Mouse (Mus musculus) forebrain, embryonic 16.5 days (tissue): ENCODE data around the gene Gnaq. TPM values are rescaled to one million over a fixed set of nuclear protein-coding genes. Genes with fewer than 3 reads are reported as not detected.
A peak's percentile ranks its signal among the peaks of the same experiment; 100 is the strongest.

Experiments
- ATAC-seq: fragments of 200-750 bp; cut with Nextera tagmentation; 2 replicates; pipeline ENCODE4 v1.8.0; 2017; ENCODE audit warnings: mild to moderate bottlenecking, moderate library complexity
- H3K27ac ChIP-seq: fragments of 300-500 bp; sonication (generic); 2 replicates; pipeline ENCODE4 v1.5.1; 2014; ENCODE audit warnings: low read length, control low read depth
- H3K27me3 ChIP-seq: fragments of 300-500 bp; sonication (generic); replicated peaks from 2 replicates; pipeline ENCODE4 v1.6.1; 2014; ENCODE audit warnings: low read length; ENCODE audit not compliant: control insufficient read depth, insufficient read depth
- H3K36me3 ChIP-seq: fragments of 300-500 bp; sonication (generic); 2 replicates; pipeline ENCODE4 v1.6.1; 2014; ENCODE audit not compliant: control insufficient read depth, insufficient read depth
- H3K4me1 ChIP-seq: fragments of 300-500 bp; sonication (generic); replicated peaks from 2 replicates; pipeline ENCODE4 v1.6.1; 2014; ENCODE audit warnings: low read length; ENCODE audit not compliant: control insufficient read depth, insufficient read depth
- H3K4me2 ChIP-seq: fragments of 300-500 bp; sonication (generic); 2 replicates; pipeline ENCODE4 v1.6.1; 2014; ENCODE audit warnings: mild to moderate bottlenecking, low read length, control low read depth
- H3K4me3 ChIP-seq: fragments of 300-500 bp; sonication (generic); replicated peaks from 2 replicates; pipeline ENCODE4 v1.5.1; 2014; ENCODE audit warnings: mild to moderate bottlenecking, low read length, control low read depth
- H3K9ac ChIP-seq: fragments of 300-500 bp; sonication (generic); replicated peaks from 2 replicates; pipeline ENCODE4 v1.6.1; 2014; ENCODE audit warnings: low read depth, low read length, control low read depth
- H3K9me3 ChIP-seq: fragments of 300-500 bp; sonication (generic); 2 replicates; pipeline ENCODE4 v1.6.1; 2016; ENCODE audit warnings: low read length; ENCODE audit not compliant: control insufficient read depth
- WGBS: fragments of 180-500 bp; shearing (Covaris S2); extraction: QIAGEN DNeasy Blood & Tissue Kit; methylation state at CpG from one replicate; pipeline ENCODE4 v1.1.7; 2014; 5-methylcytosine and 5-hydroxymethylcytosine counted together
- polyA plus RNA-seq: library from polyadenylated mRNA; unstranded; fragments of >200 nt; fragmentation: Nextera tagmentation; extraction: Ambion mirVana; gene quantifications from 2 replicates; pipeline ENCODE4 v1.2.1, GENCODE M21; 2015

Gene Gnaq
- polyA plus RNA-seq, 1 experiment from 2014 or later = 122 TPM

- Histone ChIP-seq H3K27ac (no peak overlapping the region), H3K4me2 (no peak overlapping the region), H3K4me3 (no peak overlapping the region), H3K27me3 (no peaks in the 10 kb centered on the region), H3K9me3 (no peaks in the 10 kb centered on the region), H3K9ac (no peak overlapping the region), H3K36me3 (no peaks in the 10 kb centered on the region), H3K4me1 (no peaks in the 10 kb centered on the region)
- 85% methylated on average over 4 of the region's 4 CpGs for WGBS
- no peak for ATAC-seq
Observed at GRCm38 (mm10) chr19:16300413-16300812, 167.8 kb downstream of the Gnaq start.

GRCm38 (mm10) chr19:16301336-16301735, 168.7 kb downstream of the Gnaq start:
- no peak overlapping the region for H3K9ac ChIP-seq
- WGBS = 76% methylated on average over 7 of the region's 7 CpGs
- no peak overlapping the region for H3K4me3 ChIP-seq
- H3K36me3 ChIP-seq = no peaks in the 10 kb centered on the region
- H3K9me3 ChIP-seq = no peaks in the 10 kb centered on the region
- H3K27me3 ChIP-seq = no peaks in the 10 kb centered on the region
- peak; percentile 40; the same call in 1 of the 2 replicates for ATAC-seq
- no peak overlapping the region for H3K27ac ChIP-seq
- no peak overlapping the region for H3K4me2 ChIP-seq
- no peaks in the 10 kb centered on the region for H3K4me1 ChIP-seq

GRCm38 (mm10) chr19:16309031-16309430, 176.4 kb downstream of the Gnaq start:
- Histone ChIP-seq H3K9me3 (no peaks in the 10 kb centered on the region), H3K4me1 (peaks cover 3% of the 10 kb centered on the region; the same call in 1 of the 2 replicates), H3K27ac (no peak overlapping the region), H3K4me3 (no peak overlapping the region), H3K36me3 (no peaks in the 10 kb centered on the region), H3K9ac (no peak overlapping the region), H3K27me3 (no peaks in the 10 kb centered on the region), H3K4me2 (no peak overlapping the region)
- ATAC-seq = no peak

GRCm38 (mm10) chr19:16314295-16314821, 181.7 kb downstream of the Gnaq start:
- H3K4me3 ChIP-seq = no peak overlapping the region
- H3K27ac ChIP-seq = no peak overlapping the region
- 0 out of 2 replicates have a peak, but pooled peaks have one; percentile 33 for ATAC-seq

GRCm38 (mm10) chr19:16315525-16315924, 182.9 kb downstream of the Gnaq start:
- Histone ChIP-seq H3K4me3 (no peak overlapping the region), H3K4me2 (no peak overlapping the region), H3K9ac (no peak overlapping the region), H3K27me3 (no peaks in the 10 kb centered on the region), H3K27ac (no peak overlapping the region), H3K4me1 (peaks cover 6% of the 10 kb centered on the region), H3K9me3 (no peaks in the 10 kb centered on the region), H3K36me3 (no peaks in the 10 kb centered on the region)
- no peak for ATAC-seq
- 98% methylated on average over 4 of the region's 4 CpGs for WGBS

More at GRCm38 (mm10) chr19:16314295-16314821, 181.7 kb downstream of the Gnaq start:
- 14% methylated on average over 4 of the region's 4 CpGs for WGBS
- peaks cover 6% of the 10 kb centered on the region for H3K4me1 ChIP-seq
- no peaks in the 10 kb centered on the region for H3K27me3 ChIP-seq
- no peak overlapping the region for H3K4me2 ChIP-seq
- no peak overlapping the region for H3K9ac ChIP-seq
- H3K36me3 ChIP-seq = no peaks in the 10 kb centered on the region
- H3K9me3 ChIP-seq = no peaks in the 10 kb centered on the region

- Histone ChIP-seq H3K27ac (no peak overlapping the region), H3K36me3 (no peaks in the 10 kb centered on the region), H3K4me1 (peaks cover 6% of the 10 kb centered on the region), H3K9ac (no peak overlapping the region), H3K27me3 (no peaks in the 10 kb centered on the region), H3K9me3 (no peaks in the 10 kb centered on the region), H3K4me3 (no peak overlapping the region), H3K4me2 (no peak overlapping the region)
- ATAC-seq = no peak; the same call in 1 of the 2 replicates
- WGBS = 77% methylated on average over 14 of the region's 14 CpGs
Observed at GRCm38 (mm10) chr19:16318128-16318811, 185.6 kb downstream of the Gnaq start.

DNA sequence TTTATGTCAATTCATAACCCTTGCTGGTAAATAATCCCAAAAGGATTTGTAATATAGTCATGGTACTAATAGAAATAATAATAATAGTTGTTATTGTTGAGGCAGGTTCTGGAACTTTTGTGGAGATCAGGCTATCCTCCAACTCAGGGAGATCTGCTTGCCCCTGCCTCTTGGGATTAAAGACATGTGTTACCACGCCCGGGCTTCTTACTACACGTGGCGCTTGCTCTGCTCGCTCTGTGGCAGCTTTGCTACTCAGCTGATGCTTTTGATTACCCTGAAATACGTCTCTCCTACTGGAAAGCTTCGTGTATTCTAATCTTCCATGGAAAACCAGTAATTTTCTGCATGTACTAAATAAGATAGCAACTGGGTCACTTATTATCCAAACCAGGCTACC, 187.4 kb downstream of the Gnaq start:
- Histone ChIP-seq H3K9ac (no peak overlapping the region), H3K4me3 (no peak overlapping the region), H3K36me3 (no peaks in the 10 kb centered on the region), H3K4me2 (no peak overlapping the region), H3K27me3 (no peaks in the 10 kb centered on the region), H3K4me1 (no peaks in the 10 kb centered on the region), H3K9me3 (no peaks in the 10 kb centered on the region), H3K27ac (no peak overlapping the region)
- 82% methylated on average over 7 of the region's 7 CpGs for WGBS
- no peak for ATAC-seq

DNA sequence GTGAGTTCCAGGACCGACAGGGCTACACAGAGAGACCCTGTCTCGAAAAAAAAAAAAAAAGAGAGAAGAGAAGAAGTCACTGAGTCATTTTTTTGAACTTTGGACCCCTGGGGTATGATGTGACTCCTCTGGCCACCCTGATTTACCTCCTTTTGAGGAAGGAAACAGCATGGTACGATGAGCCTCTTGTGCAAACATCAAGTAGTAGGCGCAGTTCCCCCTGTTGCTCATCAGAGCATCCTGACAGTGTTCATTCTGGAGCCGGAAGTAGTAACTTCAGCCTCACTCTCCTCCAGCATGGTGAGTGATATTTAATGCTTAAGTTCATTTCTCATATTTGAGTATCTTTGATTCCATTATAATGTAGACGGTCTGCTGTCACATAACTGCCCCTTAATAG, 190.4 kb downstream of the Gnaq start:
- no peaks in the 10 kb centered on the region for H3K36me3 ChIP-seq
- no peak overlapping the region for H3K27ac ChIP-seq
- H3K27me3 ChIP-seq = no peaks in the 10 kb centered on the region
- WGBS = 94% methylated on average over 6 of the region's 6 CpGs
- no peak overlapping the region for H3K4me2 ChIP-seq
- no peak for ATAC-seq
- H3K9me3 ChIP-seq = no peaks in the 10 kb centered on the region
- H3K9ac ChIP-seq = no peak overlapping the region
- H3K4me3 ChIP-seq = no peak overlapping the region
- peaks cover 10% of the 10 kb centered on the region for H3K4me1 ChIP-seq

GRCm38 (mm10) chr19:16324239-16324638, 191.6 kb downstream of the Gnaq start:
- ATAC-seq = no peak
- Histone ChIP-seq H3K9me3 (no peaks in the 10 kb centered on the region), H3K27me3 (no peaks in the 10 kb centered on the region), H3K27ac (no peak overlapping the region), H3K4me1 (peaks cover 20% of the 10 kb centered on the region), H3K9ac (no peak overlapping the region), H3K4me3 (no peak overlapping the region), H3K4me2 (no peak overlapping the region), H3K36me3 (no peaks in the 10 kb centered on the region)
- 93% methylated on average over 3 of the region's 3 CpGs for WGBS
